Mouse (Mus musculus) MEL (cell line): ENCODE data around the gene Tent4a. TPM values are rescaled to one million over a fixed set of nuclear protein-coding genes. Genes with fewer than 3 reads are reported as not detected.
A peak's percentile ranks its signal among the peaks of the same experiment; 100 is the strongest.

Experiments used
- DNase-seq: peaks from one replicate; pipeline ENCODE4 v3.0.0; 2011; ENCODE audit warnings: low read depth, low spot score
- H3K27ac ChIP-seq: 2 replicates; pipeline ENCODE4 v1.5.1; 2012; ENCODE audit warnings: low read depth, mild to moderate bottlenecking, control low read depth, low read length, moderate library complexity; ENCODE audit not compliant: control insufficient read depth
- H3K27me3 ChIP-seq, 2 experiments: fragments of 150-350 bp in 1 of 2; sonication (generic) in 1 of 2; 2 replicates each; pipeline ENCODE4 v1.6.1; 2012; ENCODE audit warnings: low read length in 2 of 2, mild to moderate bottlenecking in 2 of 2, improper control_type of control experiment in 1 of 2, moderate library complexity in 1 of 2; ENCODE audit not compliant: insufficient read depth in 2 of 2, control insufficient read depth in 1 of 2
- H3K36me3 ChIP-seq, 2 experiments: 2 replicates each; pipeline ENCODE4 v1.6.1; 2012 to 2014; ENCODE audit warnings: low read length in 2 of 2, improper control_type of control experiment in 1 of 2, inconsistent platforms in 1 of 2, mild to moderate bottlenecking in 1 of 2; ENCODE audit not compliant: insufficient read depth in 2 of 2, control insufficient read depth in 1 of 2
- H3K4me1 ChIP-seq, 2 experiments: fragments of 150-350 bp in 1 of 2; sonication (generic) in 1 of 2; 2 replicates each; pipeline ENCODE4 v1.6.1; 2012; ENCODE audit warnings: low read length in 2 of 2, improper control_type of control experiment in 1 of 2, mild to moderate bottlenecking in 1 of 2; ENCODE audit not compliant: insufficient read depth in 2 of 2, control insufficient read depth in 1 of 2
- H3K4me3 ChIP-seq, 2 experiments: fragments of 150-350 bp in 1 of 2; sonication (generic) in 1 of 2; 2 replicates each; pipeline ENCODE4 v1.5.1; 2012; ENCODE audit warnings: low read depth in 2 of 2, low read length in 2 of 2, mild to moderate bottlenecking in 2 of 2, moderate library complexity in 2 of 2, control low read depth in 1 of 2, improper control_type of control experiment in 1 of 2; ENCODE audit not compliant: control insufficient read depth in 1 of 2, insufficient read depth in 1 of 2
- H3K79me2 ChIP-seq: 2 replicates; pipeline ENCODE4 v1.6.1; 2012; ENCODE audit warnings: mild to moderate bottlenecking, low read length, moderate library complexity; ENCODE audit not compliant: control insufficient read depth, poor library complexity, insufficient read depth
- H3K9ac ChIP-seq: 2 replicates; pipeline ENCODE4 v1.6.1; 2012; ENCODE audit warnings: low read depth, mild to moderate bottlenecking, control low read depth, low read length, moderate library complexity; ENCODE audit not compliant: control insufficient read depth, poor library complexity, severe bottlenecking
- H3K9me3 ChIP-seq: fragments of 150-350 bp; sonication (generic); replicated peaks from 2 replicates; pipeline ENCODE4 v1.6.1; 2012; ENCODE audit warnings: mild to moderate bottlenecking, low read length, improper control_type of control experiment, moderate library complexity; ENCODE audit not compliant: insufficient read depth
- CHD1 ChIP-seq: IDR thresholded peaks from 2 replicates; pipeline ENCODE4 v1.6.1; 2012; ENCODE audit warnings: low read depth, mild to moderate bottlenecking, inconsistent platforms, low read length, improper control_type of control experiment
- CTCF ChIP-seq, 3 experiments: IDR thresholded peaks in 2 of 3; conservative IDR thresholded peaks in 1 of 3; 2 replicates each; pipeline ENCODE4 v1.5.1; 2011 to 2012; ENCODE audit warnings: low read length in 3 of 3, low read depth in 2 of 3, mild to moderate bottlenecking in 2 of 3, improper control_type of control experiment in 1 of 3, inconsistent platforms in 1 of 3, mixed read lengths in 1 of 3, moderate library complexity in 1 of 3; ENCODE audit not compliant: control insufficient read depth in 1 of 3, insufficient read depth in 1 of 3, poor library complexity in 1 of 3, severe bottlenecking in 1 of 3
- ETS1 ChIP-seq: IDR thresholded peaks from 2 replicates; pipeline ENCODE4 v1.6.1; 2012; ENCODE audit warnings: low read depth, mild to moderate bottlenecking, inconsistent platforms, low read length, improper control_type of control experiment, moderate library complexity
- HCFC1 ChIP-seq: IDR thresholded peaks from 2 replicates; pipeline ENCODE4 v1.6.1; 2012; ENCODE audit warnings: low read depth, mild to moderate bottlenecking, inconsistent platforms, low read length, improper control_type of control experiment, moderate library complexity
- MAZ ChIP-seq: IDR thresholded peaks from 2 replicates; pipeline ENCODE4 v1.6.1; 2012; ENCODE audit warnings: low read depth, mild to moderate bottlenecking, inconsistent platforms, low read length, improper control_type of control experiment
- MYB ChIP-seq: IDR thresholded peaks from 2 replicates; pipeline ENCODE4 v1.6.1; 2011; ENCODE audit warnings: mild to moderate bottlenecking, low read depth, low read length, improper control_type of control experiment
- NELFE ChIP-seq: IDR thresholded peaks from 2 replicates; pipeline ENCODE4 v1.6.1; 2011; ENCODE audit warnings: low read depth, low read length, improper control_type of control experiment
- POLR2A ChIP-seq, 2 experiments: IDR thresholded peaks; 2 replicates each; pipeline ENCODE4 v1.6.1; 2011 to 2012; ENCODE audit warnings: low read length in 2 of 2, mild to moderate bottlenecking in 2 of 2, control low read depth in 1 of 2, improper control_type of control experiment in 1 of 2, low read depth in 1 of 2, moderate library complexity in 1 of 2; ENCODE audit not compliant: control insufficient read depth in 1 of 2, insufficient read depth in 1 of 2, poor library complexity in 1 of 2
- POLR2AphosphoS2 ChIP-seq: IDR thresholded peaks from 2 replicates; pipeline ENCODE4 v1.6.1; 2011; ENCODE audit warnings: low read length, improper control_type of control experiment
- RAD21 ChIP-seq: IDR thresholded peaks from 2 replicates; pipeline ENCODE4 v1.6.1; 2011; ENCODE audit warnings: mild to moderate bottlenecking, low read depth, low read length, improper control_type of control experiment
- RCOR1 ChIP-seq: IDR thresholded peaks from 2 replicates; pipeline ENCODE4 v1.6.1; 2012; ENCODE audit warnings: low read depth, mild to moderate bottlenecking, inconsistent platforms, low read length, improper control_type of control experiment
- SMC3 ChIP-seq: IDR thresholded peaks from 2 replicates; pipeline ENCODE4 v1.6.1; 2011; ENCODE audit warnings: low read depth, low read length, improper control_type of control experiment
- UBTF ChIP-seq: IDR thresholded peaks from 2 replicates; pipeline ENCODE4 v1.6.1; 2012; ENCODE audit warnings: low read depth, mild to moderate bottlenecking, inconsistent platforms, low read length, improper control_type of control experiment, moderate library complexity, borderline replicate concordance; ENCODE audit not compliant: insufficient read depth
- ZC3H11A ChIP-seq: IDR thresholded peaks from 2 replicates; pipeline ENCODE4 v1.6.1; 2012; ENCODE audit warnings: low read depth, mild to moderate bottlenecking, inconsistent platforms, low read length, improper control_type of control experiment
- ZKSCAN1 ChIP-seq: IDR thresholded peaks from 2 replicates; pipeline ENCODE4 v1.6.1; 2012; ENCODE audit warnings: low read depth, mild to moderate bottlenecking, inconsistent platforms, low read length, improper control_type of control experiment, moderate library complexity
- polyA plus RNA-seq, 2 experiments: library from polyadenylated mRNA; stranded (reverse) in 1 of 2; unstranded in 1 of 2; fragments of >175 nt in 1 of 2; fragments of >200 nt in 1 of 2; gene quantifications; 2 replicates each; pipeline versions ENCODE4 v1.2.1 to v1.2.4; 2012; ENCODE audit warnings: low replicate concordance in 2 of 2, low read depth in 1 of 2; ENCODE audit not compliant: insufficient read length in 2 of 2, insufficient read depth in 1 of 2, missing spikeins in 1 of 2
- total RNA-seq: library from RNA; depleted of rRNA; stranded (reverse); fragments of 300-350 nt; gene quantifications from 2 replicates; pipeline ENCODE4 v1.2.3, GENCODE M21; 2012

The Tent4a gene
- total and polyA plus RNA-seq, 3 experiments: 12.2 to 18.4 TPM; not detected in 1

DNA sequence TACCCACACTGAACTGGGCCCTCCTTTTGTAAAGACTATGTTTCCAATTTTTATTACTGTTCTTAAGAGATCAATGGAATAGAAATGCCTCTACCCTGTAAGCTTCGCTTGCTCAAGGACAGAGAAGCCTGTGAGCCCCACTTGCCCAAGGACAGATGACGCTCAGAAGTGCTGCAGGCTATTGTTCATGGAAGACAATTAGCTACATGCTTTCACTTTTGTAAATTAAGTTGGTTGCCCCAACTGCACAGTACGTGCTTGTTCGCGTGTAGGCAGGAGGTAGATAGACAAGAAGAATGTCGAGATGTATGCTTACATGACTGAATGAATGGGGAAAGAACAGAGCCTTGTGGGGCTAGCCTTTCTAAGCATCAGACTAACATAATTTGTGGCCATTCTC, 55.7 kb downstream of the Tent4a start:
- Histone ChIP-seq H3K4me3 (no peak overlapping the region), H3K36me3 (no peaks in the 10 kb centered on the region), H3K9me3 (no peaks in the 10 kb centered on the region), H3K79me2 (no peaks in the 10 kb centered on the region), H3K27ac (no peak overlapping the region), H3K4me1 (no peaks in the 10 kb centered on the region), H3K27me3 (peaks cover 0 to 1% of the 10 kb centered on the region in 2 experiments; a peak in 3 of 4 replicates), H3K9ac (no peak overlapping the region)
- DNase-seq: no peak
- TF ChIP-seq NELFE (no peak), ZKSCAN1 (no peak), POLR2AphosphoS2 (no peak), ETS1 (no peak), UBTF (no peak), RCOR1 (no peak), SMC3 (no peak), HCFC1 (no peak), MAZ (no peak)

GRCm38 (mm10) chr13:69460635-69461465, 73.6 kb downstream of the Tent4a start:
- peaks cover 0 to 6% of the 10 kb centered on the region in 2 experiments; a peak in 2 of 4 replicates for H3K36me3 ChIP-seq
- DNase-seq: peak; percentile 65
- H3K27me3 ChIP-seq: no peaks in the 10 kb centered on the region
- no peaks in the 10 kb centered on the region for H3K9me3 ChIP-seq
- TF ChIP-seq MYB: no peak
- TF ChIP-seq ZC3H11A: peak; percentile 30
- TF ChIP-seq CTCF (IDR thresholded peaks at IDR 0.05 in 2 of 3, conservative IDR thresholded peaks at IDR 0.05 in 1 of 3; ENCODE audit: control insufficient read depth in 1 of 3, insufficient read depth in 1 of 3, low read depth in 2 of 3, low read length in 3 of 3, poor library complexity in 1 of 3, severe bottlenecking in 1 of 3): peak; percentile 54 to 77 (median 64)
- no peak for TF ChIP-seq CHD1
- TF ChIP-seq SMC3: peak; percentile 52
- no peak for TF ChIP-seq POLR2A (IDR thresholded peaks at IDR 0.05; ENCODE audit: control insufficient read depth in 1 of 2, insufficient read depth in 1 of 2, low read depth in 1 of 2, low read length in 2 of 2, poor library complexity in 1 of 2)
- TF ChIP-seq RAD21: peak; percentile 69
- peaks cover 0 to 19% of the 10 kb centered on the region in 2 experiments; a peak in 2 of 4 replicates for H3K4me1 ChIP-seq
- H3K9ac ChIP-seq: peak overlapping the region; percentile 31; the same call in 1 of the 2 replicates
- H3K4me3 ChIP-seq: peak overlapping the region in 1 of 2 experiments; percentile 35; a peak in 1 of 4 replicates
- no peak overlapping the region for H3K27ac ChIP-seq
- H3K79me2 ChIP-seq: no peaks in the 10 kb centered on the region
